Mouse (Mus musculus): ENCODE measurements around the gene Adcy5. TPM values are rescaled to one million over a fixed set of nuclear protein-coding genes. Genes with fewer than 3 reads are reported as not detected.
A peak's percentile ranks its signal among the peaks of the same experiment; 100 is the strongest.

Gene Adcy5
- total and polyA plus RNA-seq, 2 experiments = 0.46 to 1.6 TPM

DNA sequence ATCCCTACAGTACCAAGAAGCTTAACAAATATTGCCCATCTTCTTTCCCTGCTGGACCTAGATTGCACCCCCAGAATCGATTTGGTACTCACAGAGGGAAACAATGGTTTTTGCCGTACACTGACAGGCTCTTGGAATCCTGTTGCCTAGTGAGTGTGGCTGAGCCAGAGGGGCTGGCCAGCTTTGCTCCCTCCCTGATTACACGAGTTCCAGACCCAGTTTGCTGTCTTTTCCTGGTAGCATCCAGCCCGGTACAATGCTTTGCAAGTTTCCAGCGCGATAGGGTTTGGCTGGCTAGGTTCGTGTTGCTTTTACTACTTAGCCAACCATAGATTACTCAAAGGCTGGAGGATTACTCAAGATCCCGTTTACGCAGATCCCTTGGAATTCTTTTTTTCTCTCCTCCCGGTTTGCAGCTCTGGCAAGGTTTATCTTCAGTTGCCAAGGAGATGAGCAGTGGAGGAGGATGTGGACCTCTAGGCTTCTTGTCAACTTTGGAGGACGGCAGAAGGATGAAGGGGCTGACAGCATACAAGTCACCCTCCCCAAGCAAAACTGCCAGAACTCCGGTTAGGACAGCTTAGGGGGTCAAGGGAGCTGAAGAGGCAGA, 1.4 kb upstream of the Adcy5 start:
- Histone ChIP-seq H3K27ac (replicated peaks; ENCODE audit: insufficient read depth, low read depth, low read length) (no peak overlapping the region), H3K4me3 (ENCODE audit: insufficient read depth, low read depth, low read length) (no peak overlapping the region), H3K79me2 (ENCODE audit: control insufficient read depth, insufficient read depth, low read length) (no peaks in the 10 kb centered on the region), H3K4me1 (ENCODE audit: control insufficient read depth, insufficient read depth, low read length) (peaks cover 4% of the 10 kb centered on the region; the same call in 1 of the 2 replicates), H3K27me3 (ENCODE audit: control insufficient read depth, insufficient read depth, low read length) (peaks cover 36% of the 10 kb centered on the region), H3K36me3 (ENCODE audit: control insufficient read depth, insufficient read depth, low read length) (no peaks in the 10 kb centered on the region), H3K9ac (ENCODE audit: low read depth, low read length) (no peak overlapping the region)
- no peak for DNase-seq (ENCODE audit: extremely low read depth, low read depth, low spot score)
- 10% methylated on average over 12 of the region's 12 CpGs for WGBS
- no peak for TF ChIP-seq POLR2A (IDR thresholded peaks at IDR 0.05; ENCODE audit: extremely low read depth, insufficient read depth, low read length)
- TF ChIP-seq CTCF (IDR thresholded peaks at IDR 0.05; ENCODE audit: low read depth, low read length) = no peak

DNA sequence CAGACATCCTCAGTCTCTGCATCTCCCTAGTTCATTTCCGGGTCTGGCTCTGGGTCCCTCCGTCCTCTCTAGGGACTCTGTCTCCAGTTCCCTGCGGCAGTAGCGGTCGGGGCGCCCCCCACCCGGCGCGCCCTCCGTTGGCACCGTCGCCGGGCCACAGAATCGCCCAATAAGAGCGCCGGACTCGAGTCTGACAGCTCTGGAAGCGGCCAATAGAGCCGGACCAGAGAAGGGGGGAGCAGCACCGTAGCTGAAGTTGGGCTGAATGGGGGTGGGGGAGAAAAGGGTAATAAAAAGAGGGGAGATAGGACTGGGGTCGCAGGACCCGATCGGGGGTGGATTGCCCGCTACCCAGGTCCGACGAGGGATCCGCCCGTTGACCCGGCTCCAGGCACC, 434 bp upstream of the Adcy5 start:
- Histone ChIP-seq H3K27me3 (ENCODE audit: control insufficient read depth, insufficient read depth, low read length) (peaks cover 36% of the 10 kb centered on the region), H3K27ac (replicated peaks; ENCODE audit: insufficient read depth, low read depth, low read length) (no peak overlapping the region), H3K4me1 (ENCODE audit: control insufficient read depth, insufficient read depth, low read length) (peaks cover 4% of the 10 kb centered on the region; the same call in 1 of the 2 replicates), H3K36me3 (ENCODE audit: control insufficient read depth, insufficient read depth, low read length) (no peaks in the 10 kb centered on the region), H3K79me2 (ENCODE audit: control insufficient read depth, insufficient read depth, low read length) (no peaks in the 10 kb centered on the region), H3K9ac (ENCODE audit: low read depth, low read length) (peak overlapping the region; percentile 42; the same call in 1 of the 2 replicates), H3K4me3 (ENCODE audit: insufficient read depth, low read depth, low read length) (peak overlapping the region; percentile 58; the same call in 1 of the 2 replicates)
- 1% methylated on average over 29 of the region's 29 CpGs for WGBS
- DNase-seq (ENCODE audit: extremely low read depth, low read depth, low spot score) = no peak
- no peak for TF ChIP-seq CTCF (IDR thresholded peaks at IDR 0.05; ENCODE audit: low read depth, low read length)
- no peak for TF ChIP-seq POLR2A (IDR thresholded peaks at IDR 0.05; ENCODE audit: extremely low read depth, insufficient read depth, low read length)

DNA sequence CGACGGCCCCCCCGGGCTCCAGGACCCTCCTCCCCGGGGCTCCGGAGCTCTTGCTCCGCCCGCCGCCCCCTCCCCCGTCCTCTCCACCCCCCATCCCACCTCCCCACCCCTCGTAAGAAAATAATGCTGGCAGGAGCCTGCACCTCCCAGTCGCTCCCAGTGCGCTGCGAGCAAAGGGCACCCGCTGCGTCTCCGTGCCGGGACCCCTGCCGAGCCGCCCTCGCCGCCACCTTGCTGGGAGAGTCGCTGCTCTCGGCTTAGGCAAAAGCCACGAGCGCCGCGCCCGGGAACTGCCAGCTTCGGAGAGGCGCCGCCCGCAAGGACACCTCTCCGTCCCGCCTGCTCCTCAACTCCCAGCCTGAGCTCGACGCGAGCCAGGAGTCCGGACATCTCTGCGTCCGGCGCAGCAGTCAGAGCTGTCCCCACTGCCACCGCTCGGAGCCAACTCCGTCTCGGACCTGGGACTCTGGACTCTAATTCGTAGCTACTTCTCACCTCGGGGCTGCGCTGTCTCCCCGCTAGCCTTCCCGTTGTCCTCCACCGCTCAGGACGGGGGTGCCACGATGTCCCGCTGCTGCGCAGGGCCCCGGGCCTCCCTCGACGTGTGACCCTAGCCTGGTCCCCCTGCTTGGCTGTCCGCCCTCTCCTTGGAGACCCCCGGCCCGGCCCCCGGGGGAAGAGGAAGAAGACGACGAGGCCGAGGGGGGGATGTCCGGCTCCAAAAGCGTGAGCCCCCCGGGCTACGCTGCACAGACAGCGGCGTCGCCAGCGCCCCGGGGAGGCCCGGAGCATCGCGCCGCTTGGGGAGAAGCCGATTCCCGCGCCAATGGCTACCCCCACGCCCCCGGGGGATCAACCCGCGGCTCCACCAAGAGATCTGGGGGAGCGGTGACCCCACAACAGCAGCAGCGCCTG, 971 bp downstream of the Adcy5 start:
- TF ChIP-seq POLR2A (IDR thresholded peaks at IDR 0.05; ENCODE audit: extremely low read depth, insufficient read depth, low read length) (no peak), CTCF (IDR thresholded peaks at IDR 0.05; ENCODE audit: low read depth, low read length) (0 out of 2 replicates have a peak, but pooled peaks have one; percentile 28)
- Histone ChIP-seq H3K4me3 (ENCODE audit: insufficient read depth, low read depth, low read length) (peak overlapping the region; percentile 51), H3K79me2 (ENCODE audit: control insufficient read depth, insufficient read depth, low read length) (no peaks in the 10 kb centered on the region), H3K4me1 (ENCODE audit: control insufficient read depth, insufficient read depth, low read length) (peaks cover 4% of the 10 kb centered on the region; the same call in 1 of the 2 replicates), H3K27ac (replicated peaks; ENCODE audit: insufficient read depth, low read depth, low read length) (no peak overlapping the region), H3K27me3 (ENCODE audit: control insufficient read depth, insufficient read depth, low read length) (peaks cover 39% of the 10 kb centered on the region), H3K36me3 (ENCODE audit: control insufficient read depth, insufficient read depth, low read length) (no peaks in the 10 kb centered on the region), H3K9ac (ENCODE audit: low read depth, low read length) (peak overlapping the region; percentile 61)
- WGBS = 4% methylated on average over 81 of the region's 87 CpGs
- DNase-seq (ENCODE audit: extremely low read depth, low read depth, low spot score) = peak; percentile 30

DNA sequence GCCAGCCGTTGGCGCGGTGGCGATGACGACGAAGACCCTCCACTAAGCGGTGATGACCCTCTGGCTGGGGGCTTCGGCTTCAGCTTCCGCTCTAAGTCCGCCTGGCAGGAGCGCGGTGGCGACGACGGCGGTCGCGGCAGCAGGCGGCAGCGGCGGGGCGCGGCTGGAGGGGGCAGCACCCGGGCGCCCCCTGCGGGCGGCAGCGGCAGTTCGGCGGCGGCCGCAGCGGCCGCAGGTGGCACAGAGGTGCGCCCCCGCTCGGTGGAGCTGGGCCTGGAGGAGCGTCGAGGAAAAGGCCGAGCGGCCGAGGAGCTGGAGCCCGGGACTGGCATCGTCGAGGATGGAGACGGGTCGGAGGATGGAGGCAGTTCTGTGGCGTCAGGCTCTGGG, 1.6 kb downstream of the Adcy5 start:
- peak overlapping the region; percentile 61 for H3K9ac ChIP-seq (ENCODE audit: low read depth, low read length)
- no peak for DNase-seq (ENCODE audit: extremely low read depth, low read depth, low spot score)

DNA sequence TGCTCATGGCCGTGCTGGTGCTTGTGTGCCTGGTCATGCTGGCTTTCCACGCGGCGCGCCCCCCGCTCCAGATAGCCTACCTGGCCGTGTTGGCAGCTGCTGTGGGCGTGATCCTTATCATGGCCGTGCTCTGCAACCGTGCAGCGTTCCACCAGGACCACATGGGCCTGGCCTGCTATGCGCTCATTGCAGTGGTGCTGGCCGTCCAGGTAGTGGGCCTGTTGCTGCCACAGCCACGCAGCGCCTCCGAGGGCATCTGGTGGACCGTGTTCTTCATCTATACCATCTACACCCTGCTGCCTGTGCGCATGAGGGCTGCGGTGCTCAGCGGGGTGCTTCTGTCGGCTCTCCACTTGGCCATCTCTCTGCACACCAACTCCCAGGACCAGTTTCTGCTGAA, 2.2 kb downstream of the Adcy5 start:
- H3K4me1 ChIP-seq (ENCODE audit: control insufficient read depth, insufficient read depth, low read length) = peaks cover 4% of the 10 kb centered on the region; the same call in 1 of the 2 replicates
- H3K27ac ChIP-seq (replicated peaks; ENCODE audit: insufficient read depth, low read depth, low read length) = no peak overlapping the region
- H3K4me3 ChIP-seq (ENCODE audit: insufficient read depth, low read depth, low read length) = peak overlapping the region; percentile 51; the same call in 1 of the 2 replicates
- WGBS = 73% methylated on average over 21 of the region's 21 CpGs
- no peak for TF ChIP-seq CTCF (IDR thresholded peaks at IDR 0.05; ENCODE audit: low read depth, low read length)
- TF ChIP-seq POLR2A (IDR thresholded peaks at IDR 0.05; ENCODE audit: extremely low read depth, insufficient read depth, low read length) = no peak
- no peak for DNase-seq (ENCODE audit: extremely low read depth, low read depth, low spot score)
- no peaks in the 10 kb centered on the region for H3K36me3 ChIP-seq (ENCODE audit: control insufficient read depth, insufficient read depth, low read length)
- no peaks in the 10 kb centered on the region for H3K79me2 ChIP-seq (ENCODE audit: control insufficient read depth, insufficient read depth, low read length)
- 0 out of 2 replicates have a peak overlapping the region, but pooled peaks have one; percentile 24 for H3K9ac ChIP-seq (ENCODE audit: low read depth, low read length)
- H3K27me3 ChIP-seq (ENCODE audit: control insufficient read depth, insufficient read depth, low read length) = peaks cover 39% of the 10 kb centered on the region

More for the DNA sequence above, 1.6 kb downstream of the Adcy5 start:
- H3K4me1 ChIP-seq (ENCODE audit: control insufficient read depth, insufficient read depth, low read length) = peaks cover 4% of the 10 kb centered on the region; the same call in 1 of the 2 replicates
- H3K36me3 ChIP-seq (ENCODE audit: control insufficient read depth, insufficient read depth, low read length) = no peaks in the 10 kb centered on the region
- peaks cover 39% of the 10 kb centered on the region for H3K27me3 ChIP-seq (ENCODE audit: control insufficient read depth, insufficient read depth, low read length)
- peak overlapping the region; percentile 51; the same call in 1 of the 2 replicates for H3K4me3 ChIP-seq (ENCODE audit: insufficient read depth, low read depth, low read length)
- 4% methylated on average over 47 of the region's 48 CpGs for WGBS
- TF ChIP-seq POLR2A (IDR thresholded peaks at IDR 0.05; ENCODE audit: extremely low read depth, insufficient read depth, low read length) = no peak
- TF ChIP-seq CTCF (IDR thresholded peaks at IDR 0.05; ENCODE audit: low read depth, low read length) = peak; percentile 69
- H3K27ac ChIP-seq (replicated peaks; ENCODE audit: insufficient read depth, low read depth, low read length) = no peak overlapping the region
- H3K79me2 ChIP-seq (ENCODE audit: control insufficient read depth, insufficient read depth, low read length) = no peaks in the 10 kb centered on the region

Measured in liver, adult 2 months (tissue).